Mouse (Mus musculus): ENCODE measurements around the gene Pdik1l.

DNA sequence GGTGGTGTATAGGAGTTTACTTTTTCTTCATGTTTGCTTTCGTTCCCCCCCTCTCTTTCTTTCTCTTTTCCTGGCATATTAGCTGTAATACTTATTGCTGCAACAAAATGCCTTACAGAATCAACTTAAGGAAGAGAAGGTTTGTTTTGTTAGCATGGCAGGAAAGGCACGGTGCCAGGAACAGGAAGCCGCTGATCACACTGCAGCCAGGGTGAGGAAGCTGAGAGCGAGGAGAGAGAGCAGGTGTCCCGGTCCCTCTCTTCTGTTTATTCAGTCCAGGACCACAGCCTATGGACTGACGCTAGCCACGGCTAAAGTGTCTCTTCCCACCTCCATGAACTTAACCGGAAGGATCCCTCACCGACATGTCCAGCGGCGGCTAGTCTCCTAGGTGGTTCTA is 29.3 kb downstream of the Pdik1l start:
- TF ChIP-seq EP300 (IDR thresholded peaks at IDR 0.05; ENCODE audit: low read length) (no peak), CTCF (conservative IDR thresholded peaks at IDR 0.05 in 1 of 2, IDR thresholded peaks at IDR 0.05 in 1 of 2; ENCODE audit: low read depth in 2 of 2, low read length in 2 of 2) (no peak), POLR2A (IDR thresholded peaks at IDR 0.05; ENCODE audit: low read depth, low read length) (no peak), RAD21 (IDR thresholded peaks at IDR 0.05; ENCODE audit: low read depth, low read length) (no peak), KAT2A (IDR thresholded peaks at IDR 0.05; ENCODE audit: insufficient replicate concordance, low read length) (no peak), IRF4 (IDR thresholded peaks at IDR 0.05; ENCODE audit: low read depth, low read length) (no peak), JUN (IDR thresholded peaks at IDR 0.05; ENCODE audit: insufficient read depth, low read depth, low read length) (no peak), POLR2AphosphoS2 (IDR thresholded peaks at IDR 0.05; ENCODE audit: low read depth, low read length) (no peak), MAFK (IDR thresholded peaks at IDR 0.05; ENCODE audit: insufficient replicate concordance, low read length) (no peak), ZC3H11A (IDR thresholded peaks at IDR 0.05; ENCODE audit: low read depth, low read length) (no peak), MYC (IDR thresholded peaks at IDR 0.05; ENCODE audit: low read depth, low read length) (no peak)

All from CH12.LX (cell line).